In the genomic region with DNA sequence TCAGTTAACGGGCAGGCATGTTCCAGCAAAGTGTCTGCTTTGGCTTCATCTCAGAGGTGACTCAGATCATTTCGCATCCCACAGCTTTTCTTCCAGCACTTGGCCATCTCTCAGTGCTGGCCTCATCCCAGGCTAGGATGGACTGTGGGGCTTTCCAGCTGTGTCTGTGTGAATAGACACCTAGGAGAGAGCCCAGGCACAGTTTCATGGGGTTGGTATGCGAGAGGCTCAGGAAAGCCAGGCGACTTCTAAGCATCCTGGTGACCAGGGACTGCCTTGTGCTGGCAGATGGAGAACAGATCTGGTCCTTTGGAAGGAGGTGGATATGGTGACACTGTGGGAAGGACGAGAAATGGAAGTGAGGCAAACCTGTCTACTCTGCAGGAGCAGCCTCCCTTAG, we compare ENCODE assay signal across 17 mouse cellular contexts.
A peak's percentile ranks its signal among the peaks of the same experiment; 100 is the strongest.
DNase-seq lines count a peak whose midpoint lies in the region; ATAC-seq and TF ChIP-seq lines count a peak whose summit lies in the region.
"Had no signal": no experiment of that assay in that cellular context is flagged by ENCODE, and none has a peak within 500 bp of the region (broad histone marks: within the 10 kb centered on the region; RNA-seq: fewer than 3 reads in every experiment).

No protein-coding gene starts in this region.

- no peak overlapping the region for H3K4me2 ChIP-seq in forebrain, embryonic 13.5 days
- H3K4me2 ChIP-seq: hindbrain, embryonic 15.5 days; liver, embryonic 11.5 days; midbrain, embryonic 13.5 days; neural tube, embryonic 12.5 days had no signal

- ATAC-seq in forebrain, embryonic 13.5 days, result no peak
- ATAC-seq in granulocyte monocyte progenitor cell, adult 5-6 weeks (replicated peaks; ENCODE audit: poor library complexity, severe bottlenecking), result no peak
- ATAC-seq: midbrain, embryonic 13.5 days had no signal

- WGBS in forebrain, embryonic 10.5 days, result 79% methylated on average over 5 of the region's 5 CpGs
- 80% methylated on average over 5 of the region's 5 CpGs for WGBS in forebrain, embryonic 13.5 days

- TF ChIP-seq CTCF in gastrocnemius, adult 2 months (IDR thresholded peaks at IDR 0.05), result no peak

- no peaks in the 10 kb centered on the region for H3K27me3 ChIP-seq in forebrain, embryonic 10.5 days (ENCODE audit: poor library complexity, severe bottlenecking)
- no peaks in the 10 kb centered on the region for H3K27me3 ChIP-seq in forebrain, embryonic 13.5 days
- H3K27me3 ChIP-seq: hindbrain, embryonic 15.5 days; midbrain, embryonic 13.5 days had no signal

- no peak overlapping the region for H3K4me3 ChIP-seq in forebrain, embryonic 10.5 days
- no peak overlapping the region for H3K4me3 ChIP-seq in forebrain, embryonic 13.5 days
- no peak overlapping the region for H3K4me3 ChIP-seq in gastrocnemius, adult 2 months
- H3K4me3 ChIP-seq: hindbrain, embryonic 15.5 days; midbrain, embryonic 13.5 days; neural tube, embryonic 12.5 days had no signal

- H3K36me3 ChIP-seq in forebrain, embryonic 10.5 days (replicated peaks), result no peaks in the 10 kb centered on the region
- no peaks in the 10 kb centered on the region for H3K36me3 ChIP-seq in forebrain, embryonic 13.5 days (ENCODE audit: poor library complexity, severe bottlenecking)
- H3K36me3 ChIP-seq: hindbrain, embryonic 15.5 days; midbrain, embryonic 13.5 days; neural tube, embryonic 12.5 days had no signal

- DNase-seq in forebrain, embryonic 10.5 days (ENCODE audit: extremely low spot score, low spot score), result no peak
- DNase-seq in urinary bladder, postnatal 36 days (ENCODE audit: low spot score in 2 of 2), result peak; percentile 17 to 20
- DNase-seq in urinary bladder, adult 2 months (ENCODE audit: low spot score), result no peak
- peak; percentile 75 for DNase-seq in gastrocnemius, adult 2 months
- DNase-seq in skeletal muscle tissue, adult 2 months (ENCODE audit: low read depth, low spot score), result peak; percentile 57
- DNase-seq in left cerebral cortex, postnatal 4 days, result no peak
- DNase-seq: B cell, adult 2 months; embryo, embryonic 11 days; kidney, adult 8-10 months; lung, postnatal 14 days; retina, postnatal 1 day had no signal

- 0 out of 2 replicates have a peak overlapping the region, but pooled peaks have one; percentile 48 for H3K27ac ChIP-seq in forebrain, embryonic 10.5 days
- no peak overlapping the region for H3K27ac ChIP-seq in forebrain, embryonic 13.5 days
- no peak overlapping the region for H3K27ac ChIP-seq in gastrocnemius, adult 2 months
- H3K27ac ChIP-seq: hindbrain, embryonic 15.5 days; midbrain, embryonic 13.5 days; neural tube, embryonic 12.5 days had no signal

- no peaks in the 10 kb centered on the region for H3K9me3 ChIP-seq in forebrain, embryonic 10.5 days
- H3K9me3 ChIP-seq in forebrain, embryonic 13.5 days (replicated peaks), result no peaks in the 10 kb centered on the region
- H3K9me3 ChIP-seq: hindbrain, embryonic 15.5 days; midbrain, embryonic 13.5 days; neural tube, embryonic 12.5 days had no signal

- no peak overlapping the region for H3K9ac ChIP-seq in forebrain, embryonic 13.5 days
- H3K9ac ChIP-seq: hindbrain, embryonic 15.5 days; midbrain, embryonic 13.5 days; neural tube, embryonic 12.5 days had no signal

- intact Hi-C loops in gastrocnemius, adult 2 months (cut with DNase I), result no loop called here
- intact Hi-C loops in left cerebral cortex, postnatal 4 days (cut with DNase I), result no loop called here

- no peaks in the 10 kb centered on the region for H3K4me1 ChIP-seq in forebrain, embryonic 10.5 days
- no peaks in the 10 kb centered on the region for H3K4me1 ChIP-seq in forebrain, embryonic 13.5 days
- H3K4me1 ChIP-seq: hindbrain, embryonic 15.5 days; midbrain, embryonic 13.5 days; neural tube, embryonic 12.5 days had no signal

Comparison
In these comparisons a context has a peak if more than half of its experiments do, and no peak if none do; other contexts are left out.
1. DNase-seq: peak in urinary bladder, postnatal 36 days (2 of 2), gastrocnemius, adult 2 months (single experiment) and skeletal muscle tissue, adult 2 months (single experiment); none in forebrain, embryonic 10.5 days (single experiment), urinary bladder, adult 2 months (single experiment) and left cerebral cortex, postnatal 4 days (single experiment).